Mouse (Mus musculus): Measurements from ENCODE around the gene Gamt.

- TF ChIP-seq MYOD1 (IDR thresholded peaks at IDR 0.05; ENCODE audit: control insufficient read depth, insufficient read length, low read depth) (no peak), USF1 (IDR thresholded peaks at IDR 0.05; ENCODE audit: low read depth) (no peak), CTCF (IDR thresholded peaks at IDR 0.05; ENCODE audit: control insufficient read depth, insufficient read depth, insufficient read length) (no peak), CEBPB (IDR thresholded peaks at IDR 0.05; ENCODE audit: low read depth) (no peak), MAX (IDR thresholded peaks at IDR 0.05) (no peak)
Observed at GRCm38 (mm10) chr10:80270099-80270498, 9.3 kb upstream of the Gamt start.
